Mouse (Mus musculus): ENCODE data around the gene Cnih3. TPM values are rescaled to one million over a fixed set of nuclear protein-coding genes. Genes with fewer than 3 reads are reported as not detected.

Gene Cnih3
- total RNA-seq, 2 experiments from 2014 or later, result 0.14 to 0.34 TPM

DNA sequence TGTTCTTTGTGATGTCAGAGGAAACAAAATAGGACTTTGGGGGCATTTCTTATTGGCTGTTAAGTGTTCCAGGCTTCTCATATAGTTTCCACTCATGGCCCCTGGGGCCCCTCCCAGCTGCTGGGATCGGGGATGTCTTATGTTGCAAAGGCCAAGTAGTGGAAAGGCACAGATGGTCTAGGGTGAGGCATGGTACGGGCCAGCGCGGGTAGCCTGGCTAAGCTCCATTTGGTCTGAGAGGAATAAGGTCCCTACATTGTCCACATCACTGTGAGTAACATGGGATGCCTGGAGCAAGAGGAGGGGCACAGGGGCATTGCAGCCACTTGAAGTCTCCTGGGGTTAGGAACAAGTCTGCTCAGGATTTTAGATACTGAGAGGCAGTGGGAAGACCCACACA lies 95.1 kb downstream of the Cnih3 start:
- DNase-seq (ENCODE audit: low spot score in 2 of 2), result no peak

DNA sequence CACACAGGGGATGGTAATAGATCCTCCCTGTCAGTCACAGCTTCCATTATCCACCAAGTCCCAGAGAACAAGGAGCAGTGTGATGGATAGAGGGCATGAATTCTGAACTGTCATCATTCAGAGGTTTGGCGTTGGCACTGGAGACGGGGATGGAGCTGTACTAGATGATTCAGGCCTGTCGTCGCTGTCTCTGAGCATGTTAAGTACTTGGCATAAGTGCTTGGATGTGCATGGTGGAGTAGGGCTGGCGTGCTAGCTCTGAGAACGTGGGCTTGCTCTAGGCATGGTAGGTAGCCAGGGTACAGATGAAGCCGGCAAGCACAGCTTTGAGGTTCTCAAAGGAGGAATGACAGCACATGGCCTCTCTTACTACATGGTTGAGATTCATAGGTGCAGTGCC lies 95.6 kb downstream of the Cnih3 start:
- no peak for DNase-seq (ENCODE audit: low spot score in 2 of 2)

DNA sequence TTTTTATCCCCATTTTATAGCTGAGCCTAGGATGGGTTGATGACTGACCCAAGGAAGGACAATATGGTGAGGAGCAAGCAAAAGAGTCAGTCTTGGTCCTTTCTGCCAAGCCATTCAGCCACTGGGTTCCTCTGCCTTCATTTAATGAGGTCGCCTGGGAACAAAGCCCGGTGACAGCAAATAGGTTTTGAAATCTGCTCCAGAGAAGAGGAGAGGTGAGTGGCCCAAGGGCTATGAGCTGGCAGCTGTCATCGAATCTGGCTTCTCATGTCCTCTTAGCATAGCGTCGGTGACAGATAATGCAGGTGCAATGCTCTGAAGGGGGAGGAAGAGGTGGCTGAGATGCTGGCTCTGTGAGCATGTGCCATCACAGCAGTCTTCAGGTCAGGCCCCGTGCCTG lies 100.7 kb downstream of the Cnih3 start:
- DNase-seq (ENCODE audit: low spot score in 2 of 2), result no peak

DNA sequence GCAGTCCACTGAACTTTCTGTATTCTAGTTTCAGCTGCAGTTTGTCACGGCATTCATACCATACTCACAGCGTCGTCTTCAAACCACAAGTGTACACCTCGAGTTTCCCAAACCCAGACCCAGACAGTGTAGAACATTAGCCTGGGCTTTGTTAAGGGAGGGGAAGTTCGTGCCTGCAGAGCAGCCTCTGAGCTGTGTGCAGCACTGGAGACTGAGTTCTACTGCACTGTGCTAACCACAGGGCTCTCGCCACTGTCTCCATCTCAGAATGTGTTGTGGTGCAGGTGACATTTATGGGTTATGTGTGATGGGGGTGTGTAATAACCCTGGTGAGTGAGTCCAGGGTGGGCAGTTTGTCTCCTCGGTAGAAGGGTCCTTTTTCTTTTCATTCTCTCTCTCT lies 104.5 kb downstream of the Cnih3 start:
- DNase-seq (ENCODE audit: low spot score in 2 of 2), result no peak

DNA sequence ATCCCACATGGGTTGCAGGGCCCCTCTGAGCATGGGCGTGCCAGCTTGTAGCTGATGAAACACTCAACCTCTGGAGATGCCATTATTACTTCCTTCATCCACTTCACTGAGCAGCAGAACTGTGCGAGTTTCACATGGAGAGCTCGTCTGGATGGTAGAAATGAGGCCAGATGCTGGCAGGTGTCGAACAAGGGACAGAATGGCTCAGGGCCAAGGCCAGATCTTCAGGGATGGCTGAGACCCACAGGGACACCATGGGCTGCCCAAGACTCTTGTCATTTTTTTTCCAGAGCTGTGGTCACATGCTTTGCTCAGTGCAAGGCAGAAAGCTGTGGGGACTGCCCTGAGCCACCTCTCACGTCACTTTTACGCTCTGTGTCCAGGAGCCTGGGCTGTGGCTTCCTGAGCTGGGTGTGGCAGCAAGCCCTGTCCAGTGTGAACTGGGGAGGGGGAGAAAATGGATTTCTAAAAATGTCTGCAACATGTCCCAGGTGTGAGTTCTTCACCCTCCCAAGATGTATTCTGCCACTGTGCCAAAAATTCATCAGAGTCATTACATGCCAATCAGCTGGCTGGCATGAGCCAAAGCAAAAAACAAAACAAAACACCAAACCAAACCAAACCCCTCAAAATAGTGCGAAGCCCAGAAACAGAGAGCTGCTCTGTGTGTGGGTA lies 107.1 kb downstream of the Cnih3 start:
- DNase-seq (ENCODE audit: low spot score in 2 of 2), result no peak

DNA sequence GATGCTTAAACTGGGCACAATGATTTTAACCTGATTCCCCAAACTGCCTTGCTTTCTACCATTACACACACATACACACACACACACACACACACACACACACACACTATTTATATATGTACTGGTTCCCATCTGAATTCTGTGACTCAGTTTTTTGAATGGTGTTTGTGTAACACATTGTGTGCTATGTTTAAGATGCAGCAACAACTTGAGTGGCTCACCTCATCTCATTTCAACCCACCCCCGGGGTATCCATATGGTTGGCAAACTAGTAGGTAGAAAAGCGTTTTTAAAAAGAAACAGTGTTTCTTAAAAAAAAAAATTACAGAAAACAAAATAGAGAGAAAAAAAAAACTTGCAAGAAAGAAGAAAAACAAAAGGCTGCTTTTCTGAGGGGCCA lies 107.9 kb downstream of the Cnih3 start:
- no peak for DNase-seq (ENCODE audit: low spot score in 2 of 2)

DNA sequence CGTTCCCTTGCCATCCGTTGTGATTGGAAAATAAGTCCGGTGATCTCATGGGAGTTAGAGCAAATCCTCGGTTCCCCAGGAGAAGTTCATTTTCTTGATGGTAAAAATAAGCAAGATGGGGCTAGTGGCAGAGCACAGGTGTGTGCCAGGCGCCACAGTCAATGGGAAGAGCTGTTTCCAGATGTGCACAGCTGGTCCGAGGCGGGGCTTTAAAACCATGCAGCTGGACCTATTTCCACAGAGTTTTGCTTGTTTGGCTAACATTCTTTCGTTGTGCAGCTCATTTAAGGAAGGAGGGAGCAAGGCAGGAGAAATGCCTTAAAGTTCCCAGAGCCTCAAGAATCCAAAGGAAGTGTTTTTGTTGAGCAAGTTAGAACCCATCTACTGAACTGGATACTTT lies 109.1 kb downstream of the Cnih3 start:
- no peak for DNase-seq (ENCODE audit: low spot score in 2 of 2)

DNA sequence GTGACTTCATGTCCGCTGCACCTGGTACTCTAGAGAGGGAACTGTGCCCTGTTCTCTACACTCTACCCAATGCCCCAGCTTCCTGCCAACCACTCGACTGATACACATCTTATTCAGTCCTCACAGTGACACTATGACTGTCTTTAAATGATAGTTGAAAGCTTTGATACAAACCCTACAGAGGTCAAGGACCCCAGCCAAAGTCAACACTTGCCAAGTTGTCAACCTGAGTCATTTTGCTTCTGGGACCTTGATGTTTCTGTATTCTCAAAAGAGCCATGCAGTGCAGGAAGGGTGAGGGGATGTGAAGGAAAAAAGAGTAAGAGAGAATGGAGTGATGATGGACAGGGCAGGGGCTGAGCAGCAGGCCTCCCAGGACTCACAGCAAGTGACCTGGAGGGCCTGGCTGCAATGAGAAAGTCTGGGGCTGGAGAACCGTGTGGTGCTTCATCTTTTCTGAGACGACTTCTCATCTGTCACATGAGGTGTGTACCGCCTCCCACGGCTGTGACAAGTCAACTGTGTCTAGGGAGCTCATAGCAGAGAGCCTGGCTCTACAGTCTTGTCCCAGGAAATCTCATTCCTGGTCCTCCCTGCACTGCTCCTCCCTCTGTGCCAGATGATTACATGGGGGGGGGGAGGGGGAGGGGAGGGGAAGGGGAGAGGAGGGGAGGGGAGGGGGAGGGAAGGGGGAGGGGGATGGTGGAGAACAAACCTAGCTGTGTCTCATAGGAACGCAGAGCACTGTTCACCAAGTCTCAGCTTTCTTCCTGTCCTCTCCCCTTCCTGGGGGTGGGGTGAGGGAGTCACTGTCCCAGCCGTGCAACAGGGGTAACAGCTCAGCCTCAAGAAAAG lies 109.8 kb downstream of the Cnih3 start:
- no peak for DNase-seq (ENCODE audit: low spot score in 2 of 2)

DNA sequence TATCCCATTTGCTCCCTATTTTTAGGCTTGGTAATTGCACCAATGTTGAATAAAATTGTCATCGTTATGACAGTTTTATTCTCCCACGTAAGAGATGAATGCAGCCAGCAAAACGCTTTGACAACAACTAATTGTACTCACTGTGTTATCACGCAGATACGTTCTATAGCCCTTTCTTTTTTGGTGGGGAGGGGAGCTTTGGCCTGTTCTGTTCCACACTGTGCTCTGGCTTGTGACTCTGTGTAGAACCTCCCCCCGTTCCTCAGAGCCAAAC lies 110.4 kb downstream of the Cnih3 start:
- DNase-seq (ENCODE audit: low spot score in 2 of 2), result no peak

DNA sequence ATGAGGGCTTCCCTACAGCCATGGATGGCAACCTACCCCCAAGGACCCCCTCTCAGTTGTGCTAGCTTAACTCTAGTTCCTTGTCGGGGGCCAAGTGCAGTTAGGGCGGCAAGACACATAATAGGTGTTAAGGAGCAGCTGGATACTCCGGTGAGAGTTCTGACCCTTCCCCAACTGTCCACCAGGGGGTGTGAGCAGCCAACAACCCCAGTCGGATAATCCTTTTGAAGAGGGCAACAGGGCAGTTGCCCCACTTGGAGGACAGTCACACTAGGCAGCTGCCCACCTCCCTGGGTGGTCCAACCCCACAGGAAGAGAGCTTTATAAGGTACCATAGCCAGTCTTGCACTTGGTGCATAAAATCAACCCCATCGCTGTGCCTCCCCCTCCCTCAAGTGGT lies 112.6 kb downstream of the Cnih3 start:
- peak in 1 of 2 experiments; percentile 6 for DNase-seq (ENCODE audit: low spot score in 2 of 2)

DNA sequence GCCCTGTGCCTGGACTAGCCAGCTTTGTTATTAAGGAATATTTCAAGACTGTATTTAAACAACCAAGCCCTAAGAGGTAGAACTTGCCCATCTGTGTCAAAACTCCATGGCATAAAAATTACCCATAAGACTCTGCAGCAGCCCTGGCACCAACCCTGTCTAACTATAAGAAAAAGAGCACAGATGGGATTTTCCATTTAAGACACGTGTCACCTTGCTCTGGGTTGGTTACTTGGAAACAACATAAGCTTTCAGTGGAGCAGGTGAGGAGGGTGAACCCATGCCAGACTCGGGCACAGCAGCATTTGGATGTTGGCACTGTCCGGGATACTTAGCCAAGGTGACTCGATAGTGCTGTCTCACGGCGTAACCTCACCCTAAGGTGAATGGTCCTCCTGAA lies 113.6 kb downstream of the Cnih3 start:
- no peak for DNase-seq (ENCODE audit: low spot score in 2 of 2)

DNA sequence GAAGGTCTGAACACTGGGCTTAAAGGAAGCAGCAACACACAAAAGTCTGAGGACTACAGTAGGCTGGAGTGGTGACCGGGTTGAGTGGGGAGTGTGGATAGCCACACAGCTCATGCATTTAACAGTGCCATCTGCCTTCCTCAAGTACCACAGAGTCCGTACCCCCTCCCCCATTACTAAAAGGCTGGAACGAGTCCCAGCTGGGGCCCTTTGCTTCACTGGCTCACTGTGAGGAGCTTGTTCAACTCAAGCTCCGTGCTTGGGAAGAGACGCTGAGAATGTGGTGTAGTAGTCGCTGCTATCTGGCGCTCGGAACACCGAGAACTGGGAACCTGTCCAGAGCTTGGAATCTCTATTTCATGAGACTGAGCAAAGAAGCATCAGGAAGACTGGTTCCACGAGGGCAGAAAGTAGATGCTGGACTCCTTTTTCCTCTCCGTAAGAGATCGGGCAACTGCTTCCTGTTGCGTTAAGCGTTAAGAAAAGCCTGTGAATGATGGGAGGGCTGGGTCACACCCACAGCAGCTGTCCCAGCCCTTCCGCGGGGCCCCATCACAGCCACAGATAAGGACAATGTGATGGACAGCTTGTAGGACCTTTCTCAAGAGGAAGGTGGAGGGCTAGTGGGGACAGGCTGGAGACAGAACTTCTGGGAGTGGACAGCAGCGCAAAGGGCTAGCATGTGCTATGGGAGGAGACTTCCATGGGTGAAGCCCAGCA lies 114.3 kb downstream of the Cnih3 start:
- DNase-seq (ENCODE audit: low spot score in 2 of 2), result no peak

DNA sequence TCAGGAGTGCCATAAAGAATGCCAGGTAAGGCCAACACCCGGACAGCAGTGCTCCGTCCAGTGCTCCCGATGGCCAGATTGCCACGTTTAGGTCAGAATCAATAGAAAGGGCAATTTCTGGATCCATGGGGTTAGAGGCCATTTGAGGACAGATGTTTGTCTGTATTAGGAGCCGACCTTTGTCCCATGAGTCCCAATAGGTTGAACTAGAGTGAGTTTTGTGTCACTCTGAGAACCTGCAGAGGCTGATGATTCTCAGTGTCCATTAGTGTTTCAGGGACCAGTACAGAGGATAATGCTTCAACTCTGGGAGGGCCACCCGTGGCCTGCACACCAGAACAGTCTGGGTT lies 114.9 kb downstream of the Cnih3 start:
- no peak for DNase-seq (ENCODE audit: low spot score in 2 of 2)

DNA sequence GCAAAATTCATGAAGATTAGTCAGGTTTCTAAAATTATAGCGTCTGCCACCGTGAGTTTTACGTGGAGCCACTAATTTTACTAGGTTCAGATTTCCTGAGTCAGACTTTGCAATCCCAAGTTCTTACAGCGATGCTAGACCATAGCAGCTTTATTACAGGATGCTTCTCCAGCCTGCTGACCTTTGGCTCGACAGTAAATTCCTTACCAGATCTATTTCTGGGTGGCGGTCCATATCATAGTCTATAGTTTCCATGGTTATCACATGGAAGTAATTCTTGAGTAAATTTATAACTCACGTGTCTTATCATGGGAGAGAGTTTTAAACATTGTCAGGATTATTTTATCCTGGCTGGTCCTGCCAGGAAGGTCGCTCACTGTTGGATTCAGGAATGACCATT lies 117.0 kb downstream of the Cnih3 start:
- DNase-seq (ENCODE audit: low spot score in 2 of 2), result no peak

DNA sequence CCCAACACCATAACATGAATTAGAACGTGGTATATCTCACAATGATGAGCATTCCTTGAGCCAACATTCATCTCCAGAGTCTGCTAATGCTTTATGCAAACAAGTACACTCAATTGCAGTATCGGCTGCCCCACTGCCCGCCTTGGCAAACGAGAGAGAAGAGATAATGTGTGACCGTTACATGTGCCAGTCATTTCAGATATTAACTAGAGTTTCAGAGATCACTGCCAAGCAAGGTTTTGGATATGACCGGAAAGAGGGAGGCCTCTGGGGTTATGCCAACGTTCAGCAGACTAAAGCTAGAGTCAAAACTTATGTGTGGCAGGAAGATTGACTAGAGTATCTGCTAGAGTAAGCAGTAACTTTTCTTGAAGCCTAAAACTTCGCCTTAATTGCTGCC lies 123.7 kb downstream of the Cnih3 start:
- DNase-seq (ENCODE audit: low spot score in 2 of 2), result no peak

DNA sequence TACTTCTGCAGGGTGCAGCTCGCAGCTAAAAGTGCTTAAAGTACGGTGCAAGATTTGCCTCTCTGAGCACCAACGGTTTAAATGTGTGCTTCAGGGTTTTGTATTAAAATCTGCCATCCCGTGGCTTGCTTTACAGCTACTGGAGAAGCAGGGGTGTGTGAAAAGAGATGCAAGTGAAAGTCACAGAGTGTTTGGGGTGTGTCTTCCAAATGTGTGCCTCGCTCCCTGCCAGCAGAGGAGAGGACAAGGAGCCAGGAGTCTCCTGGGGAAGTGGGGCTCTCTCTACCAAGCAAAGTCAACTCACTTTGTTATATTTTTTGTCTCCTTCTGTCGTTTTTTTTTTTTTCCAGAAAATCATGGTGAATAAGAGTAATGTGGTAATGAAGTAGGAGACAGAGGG lies 124.1 kb downstream of the Cnih3 start:
- DNase-seq (ENCODE audit: low spot score in 2 of 2), result no peak

DNA sequence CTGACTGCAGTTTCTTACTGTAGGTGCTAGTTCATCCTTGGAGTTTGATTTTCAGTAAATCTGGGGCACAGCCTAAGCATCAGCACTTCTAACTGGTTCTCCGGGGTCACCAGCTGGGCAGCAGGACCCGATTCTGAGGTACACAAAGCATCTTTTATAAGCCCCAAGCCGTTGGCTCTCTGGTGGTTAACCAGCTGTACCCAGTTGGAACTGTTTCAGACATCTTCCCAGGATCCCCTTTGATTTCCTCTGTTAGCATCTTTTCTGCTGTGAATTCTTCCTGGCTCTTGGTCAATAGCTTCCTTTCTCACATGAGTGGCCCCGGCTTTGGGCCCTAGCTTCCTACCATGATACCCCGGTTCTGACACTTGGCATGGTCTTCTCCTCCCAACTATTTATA lies 132.3 kb downstream of the Cnih3 start:
- DNase-seq (ENCODE audit: low spot score in 2 of 2), result no peak

DNA sequence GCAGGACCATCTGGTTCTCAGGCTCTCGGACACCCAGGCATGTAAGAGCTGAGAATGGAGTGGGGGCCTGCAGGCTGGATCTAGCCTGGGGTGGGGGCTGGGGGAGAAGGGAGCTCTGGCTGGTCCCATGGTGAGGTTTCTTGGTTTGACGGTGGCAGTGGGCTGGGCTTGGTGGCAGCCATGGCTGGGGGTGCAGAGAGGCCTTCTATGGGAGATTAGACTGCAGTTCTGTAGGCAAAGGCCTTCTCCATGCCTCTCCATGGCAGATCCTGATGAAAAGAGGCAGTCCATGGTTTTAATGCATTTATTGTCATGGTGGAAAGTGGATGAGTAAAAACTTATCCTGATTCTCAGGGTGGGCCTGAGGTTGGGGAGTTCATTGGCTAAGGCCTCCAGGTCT lies 151.0 kb downstream of the Cnih3 start:
- DNase-seq (ENCODE audit: low spot score in 2 of 2), result no peak

DNA sequence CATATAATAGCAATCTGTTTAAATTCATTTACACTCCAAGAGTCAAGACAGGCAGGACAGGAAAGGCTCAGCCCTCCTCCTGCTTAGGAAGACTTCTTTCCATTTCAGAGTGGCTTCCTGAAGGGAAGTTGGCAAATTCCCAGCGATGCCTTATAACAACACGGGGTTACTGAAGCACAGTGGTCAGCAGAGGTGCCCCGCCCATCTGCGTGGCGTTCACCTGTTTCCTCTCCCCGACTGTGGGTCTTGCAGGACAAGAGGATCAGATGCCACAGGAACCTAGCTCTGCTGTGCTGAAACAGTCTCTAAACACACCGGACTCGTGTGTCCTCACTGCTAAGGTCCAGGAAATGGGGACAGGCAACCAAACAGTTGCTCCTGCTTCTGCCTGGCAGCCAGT lies 152.9 kb downstream of the Cnih3 start:
- DNase-seq (ENCODE audit: low spot score in 2 of 2), result no peak

All from adrenal gland, postnatal 4 days (tissue).